ENCODE assay signal across 25 mouse cellular contexts in the genomic region with DNA sequence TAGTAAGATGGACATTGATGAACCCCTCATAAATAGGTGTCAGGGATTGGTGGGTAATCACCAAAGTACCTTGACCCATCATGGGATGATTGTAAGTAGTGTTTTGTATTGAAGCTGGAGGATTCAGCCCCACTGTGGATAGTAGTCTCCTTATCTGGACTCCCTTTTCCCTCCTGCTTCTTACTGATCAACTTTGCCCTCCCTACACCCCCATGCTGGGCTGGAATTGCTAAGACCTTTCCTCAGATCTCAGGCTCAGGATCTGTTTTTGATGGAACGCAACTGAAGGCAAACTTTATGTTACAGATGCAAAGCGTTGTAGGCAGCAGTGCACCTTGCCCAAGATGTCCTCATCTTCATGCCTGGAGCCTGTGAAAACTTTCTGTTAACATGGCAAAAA.
A peak's percentile ranks its signal among the peaks of the same experiment; 100 is the strongest.
DNase-seq lines count a peak whose midpoint lies in the region; ATAC-seq lines count a peak whose summit lies in the region.
"Had no signal": no experiment of that assay in that cellular context is flagged by ENCODE, and none has a peak within 500 bp of the region (broad histone marks: within the 10 kb centered on the region; RNA-seq: fewer than 3 reads in every experiment).

No protein-coding gene starts in this region.

- H3K4me1 ChIP-seq in heart, embryonic 10.5 days = peaks cover 26% of the 10 kb centered on the region
- peaks cover 5% of the 10 kb centered on the region for H3K4me1 ChIP-seq in liver, embryonic 11.5 days (replicated peaks; ENCODE audit: control insufficient read depth, insufficient read depth, low read length)
- H3K4me1 ChIP-seq in liver, embryonic 13.5 days (replicated peaks) = peaks cover 54% of the 10 kb centered on the region
- H3K4me1 ChIP-seq in liver, embryonic 16.5 days (ENCODE audit: control insufficient read depth, low read depth, low read length) = peaks cover 20% of the 10 kb centered on the region
- no peaks in the 10 kb centered on the region for H3K4me1 ChIP-seq in limb, embryonic 10.5 days
- H3K4me1 ChIP-seq: embryonic facial prominence, embryonic 12.5 days; embryonic facial prominence, embryonic 15.5 days; hindbrain, embryonic 13.5 days had no signal

- H3K9me3 ChIP-seq in heart, embryonic 10.5 days = no peaks in the 10 kb centered on the region
- H3K9me3 ChIP-seq in liver, embryonic 11.5 days (ENCODE audit: control insufficient read depth, low read length) = no peaks in the 10 kb centered on the region
- no peaks in the 10 kb centered on the region for H3K9me3 ChIP-seq in liver, embryonic 13.5 days (replicated peaks)
- no peaks in the 10 kb centered on the region for H3K9me3 ChIP-seq in liver, embryonic 16.5 days (replicated peaks; ENCODE audit: control insufficient read depth, low read length)
- no peaks in the 10 kb centered on the region for H3K9me3 ChIP-seq in limb, embryonic 10.5 days (replicated peaks)
- H3K9me3 ChIP-seq: embryonic facial prominence, embryonic 12.5 days; embryonic facial prominence, embryonic 15.5 days; hindbrain, embryonic 10.5 days; hindbrain, embryonic 13.5 days had no signal

- 95% methylated on average over 2 of the region's 2 CpGs for WGBS in heart, embryonic 10.5 days
- 88% methylated on average over 2 of the region's 2 CpGs for WGBS in liver, embryonic 11.5 days
- WGBS in liver, embryonic 13.5 days (ENCODE audit: insufficient replicate concordance) = 78% methylated on average over 2 of the region's 2 CpGs
- 85% methylated on average over 2 of the region's 2 CpGs for WGBS in liver, embryonic 16.5 days (ENCODE audit: insufficient replicate concordance)
- 87% methylated on average over 2 of the region's 2 CpGs for WGBS in limb, embryonic 10.5 days

- H3K9ac ChIP-seq in liver, embryonic 11.5 days (ENCODE audit: low read depth, low read length) = no peak overlapping the region
- H3K9ac ChIP-seq in liver, embryonic 13.5 days = 0 out of 2 replicates have a peak overlapping the region, but pooled peaks have one; percentile 15
- no peak overlapping the region for H3K9ac ChIP-seq in liver, embryonic 16.5 days (ENCODE audit: low read depth, low read length)
- H3K9ac ChIP-seq: embryonic facial prominence, embryonic 12.5 days; embryonic facial prominence, embryonic 15.5 days; forebrain, postnatal 0 days; hindbrain, embryonic 13.5 days had no signal

- no peak overlapping the region for H3K4me2 ChIP-seq in liver, embryonic 11.5 days
- H3K4me2 ChIP-seq in liver, embryonic 13.5 days = peak overlapping the region; percentile 4; the same call in 1 of the 2 replicates
- H3K4me2 ChIP-seq in liver, embryonic 16.5 days (ENCODE audit: low read depth, low read length) = no peak overlapping the region
- H3K4me2 ChIP-seq: embryonic facial prominence, embryonic 12.5 days; embryonic facial prominence, embryonic 15.5 days; heart, embryonic 11.5 days; hindbrain, embryonic 13.5 days had no signal

- intact Hi-C loops in heart, postnatal 36 days (cut with DNase I) = no loop called here

- peak; percentile 52; the same call in 1 of the 2 replicates for ATAC-seq in liver, embryonic 11.5 days (replicated peaks; ENCODE audit: low FRiP score)
- peak; percentile 64 for ATAC-seq in liver, embryonic 13.5 days (ENCODE audit: low read depth)
- ATAC-seq in liver, embryonic 16.5 days (ENCODE audit: low read depth) = peak; percentile 44
- ATAC-seq: forebrain, embryonic 14.5 days; forebrain, postnatal 0 days; hindbrain, embryonic 16.5 days had no signal

- H3K36me3 ChIP-seq in heart, embryonic 10.5 days = no peaks in the 10 kb centered on the region
- H3K36me3 ChIP-seq in liver, embryonic 11.5 days (ENCODE audit: control insufficient read depth, insufficient read depth, low read length) = no peaks in the 10 kb centered on the region
- H3K36me3 ChIP-seq in liver, embryonic 13.5 days = no peaks in the 10 kb centered on the region
- H3K36me3 ChIP-seq in liver, embryonic 16.5 days (ENCODE audit: control insufficient read depth, insufficient read depth) = no peaks in the 10 kb centered on the region
- no peaks in the 10 kb centered on the region for H3K36me3 ChIP-seq in limb, embryonic 10.5 days
- H3K36me3 ChIP-seq: embryonic facial prominence, embryonic 12.5 days; embryonic facial prominence, embryonic 15.5 days; hindbrain, embryonic 10.5 days; hindbrain, embryonic 13.5 days had no signal

- no peak overlapping the region for H3K4me3 ChIP-seq in heart, embryonic 10.5 days
- no peak overlapping the region for H3K4me3 ChIP-seq in liver, embryonic 11.5 days (ENCODE audit: low read depth, low read length)
- no peak overlapping the region for H3K4me3 ChIP-seq in liver, embryonic 13.5 days (replicated peaks)
- no peak overlapping the region for H3K4me3 ChIP-seq in liver, embryonic 16.5 days (ENCODE audit: low read depth, low read length)
- no peak overlapping the region for H3K4me3 ChIP-seq in limb, embryonic 10.5 days
- H3K4me3 ChIP-seq: embryonic facial prominence, embryonic 12.5 days; embryonic facial prominence, embryonic 15.5 days; gastrocnemius, adult 2 months; heart, adult 2 months; hindbrain, embryonic 10.5 days; hindbrain, embryonic 13.5 days had no signal

- H3K27ac ChIP-seq in heart, embryonic 10.5 days = no peak overlapping the region
- no peak overlapping the region for H3K27ac ChIP-seq in liver, embryonic 11.5 days (ENCODE audit: low read depth, low read length)
- peak overlapping the region; percentile 67 for H3K27ac ChIP-seq in liver, embryonic 13.5 days
- H3K27ac ChIP-seq in liver, embryonic 16.5 days (ENCODE audit: low read length) = peak overlapping the region; percentile 24; the same call in 1 of the 2 replicates
- H3K27ac ChIP-seq in limb, embryonic 10.5 days = no peak overlapping the region
- H3K27ac ChIP-seq: embryonic facial prominence, embryonic 12.5 days; embryonic facial prominence, embryonic 15.5 days; gastrocnemius, adult 2 months; heart, adult 2 months; hindbrain, embryonic 10.5 days; hindbrain, embryonic 13.5 days had no signal

- DNase-seq in heart, embryonic 10.5 days (ENCODE audit: low spot score) = peak; percentile 65
- DNase-seq in heart, postnatal 36 days = no peak
- DNase-seq in liver, embryonic 11.5 days (ENCODE audit: low spot score) = no peak
- DNase-seq in liver, embryonic 13.5 days = no peak
- no peak for DNase-seq in retina, postnatal 1 day
- no peak for DNase-seq in limb, embryonic 10.5 days (ENCODE audit: low spot score)
- DNase-seq: adrenal gland, adult 2 months; adrenal gland, postnatal 14 days; B cell, adult 2 months; cerebellum, adult 11 months; cerebellum, adult 2 months; cerebellum, adult 9-11 months; cerebellum, postnatal 25 days; forebrain, postnatal 0 days; gastrocnemius, adult 2 months; gastrocnemius, postnatal 14 days; heart, adult 2 months had no signal

- H3K27me3 ChIP-seq in heart, embryonic 10.5 days (ENCODE audit: insufficient read depth, poor library complexity, severe bottlenecking) = no peaks in the 10 kb centered on the region
- H3K27me3 ChIP-seq in liver, embryonic 11.5 days (replicated peaks; ENCODE audit: control insufficient read depth, insufficient read depth, low read length) = no peaks in the 10 kb centered on the region
- no peaks in the 10 kb centered on the region for H3K27me3 ChIP-seq in liver, embryonic 13.5 days
- H3K27me3 ChIP-seq in liver, embryonic 16.5 days (ENCODE audit: control insufficient read depth, insufficient read depth, low read depth, low read length) = no peaks in the 10 kb centered on the region
- no peaks in the 10 kb centered on the region for H3K27me3 ChIP-seq in limb, embryonic 10.5 days (ENCODE audit: low read depth, poor library complexity, severe bottlenecking)
- H3K27me3 ChIP-seq: embryonic facial prominence, embryonic 12.5 days; embryonic facial prominence, embryonic 15.5 days; hindbrain, embryonic 13.5 days had no signal

Comparison
In these comparisons a context has a peak if more than half of its experiments do, and no peak if none do; other contexts are left out.
1. H3K27ac ChIP-seq: peak in liver, embryonic 13.5 days (single experiment) and liver, embryonic 16.5 days (single experiment); none in heart, embryonic 10.5 days (single experiment), liver, embryonic 11.5 days (single experiment) and limb, embryonic 10.5 days (single experiment).
2. Peak in every context shown above with its lines, with median percentiles within 50 percentile points of each other: ATAC-seq.